Mouse (Mus musculus) hematopoietic stem cell, adult 5-6 weeks (primary cell): Measurements from ENCODE around the gene Olfr5. TPM values are rescaled to one million over a fixed set of nuclear protein-coding genes. Genes with fewer than 3 reads are reported as not detected.
"Not testable (repeated sequence)": the region's sequence is repeated elsewhere in the genome, so short reads cannot be mapped to it uniquely, and the experiment has no call there.

Experiments
- ATAC-seq, 2 experiments: fragments of 125-278 bp in 1 of 2; replicated peaks in 1 of 2; 2 replicates each; pipeline ENCODE4 v1.8.0; 2016 to 2017; ENCODE audit warnings: inconsistent platforms in 2 of 2, mild to moderate bottlenecking in 2 of 2, moderate number of reproducible peaks in 2 of 2, low read depth in 1 of 2, moderate TSS enrichment in 1 of 2; ENCODE audit not compliant: low FRiP score in 2 of 2, poor library complexity in 2 of 2, severe bottlenecking in 2 of 2, insufficient read depth in 1 of 2, low TSS enrichment in 1 of 2
- total RNA-seq: library from RNA; stranded (forward); fragments of 172-1452, 232-1000 nt; gene quantifications from 2 replicates; pipeline ENCODE4 v1.2.3, GENCODE M21; 2017

Gene Olfr5
- total RNA-seq: not detected in 2 replicates

DNA sequence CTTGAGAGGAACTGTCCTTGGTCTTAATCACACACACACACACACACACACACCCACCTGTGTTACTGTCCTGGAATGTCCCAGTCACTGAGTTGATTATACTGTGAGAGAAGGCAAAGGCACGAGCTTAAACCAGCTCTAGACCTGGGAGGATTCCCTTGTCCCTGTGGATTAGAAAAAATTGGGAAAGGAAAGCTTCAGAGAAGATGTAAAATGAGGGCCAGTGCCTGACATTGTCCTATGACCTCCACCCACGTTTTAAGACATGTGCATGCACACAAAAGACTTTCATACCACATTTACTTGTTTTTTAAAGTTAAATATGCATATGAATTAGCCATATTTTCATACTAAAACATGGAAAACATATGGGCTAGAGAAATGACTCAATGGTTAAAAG, at the start of gene Olfr5:
Gene Olfr5 (minus strand): TSS at position 101 of the 400 bp plus-strand sequence.
- no peak for ATAC-seq

- ATAC-seq: no peak
These were observed 39.4 kb upstream of the Olfr5 start for GRCm38 (mm10) chr7:6526141-6526540.

DNA sequence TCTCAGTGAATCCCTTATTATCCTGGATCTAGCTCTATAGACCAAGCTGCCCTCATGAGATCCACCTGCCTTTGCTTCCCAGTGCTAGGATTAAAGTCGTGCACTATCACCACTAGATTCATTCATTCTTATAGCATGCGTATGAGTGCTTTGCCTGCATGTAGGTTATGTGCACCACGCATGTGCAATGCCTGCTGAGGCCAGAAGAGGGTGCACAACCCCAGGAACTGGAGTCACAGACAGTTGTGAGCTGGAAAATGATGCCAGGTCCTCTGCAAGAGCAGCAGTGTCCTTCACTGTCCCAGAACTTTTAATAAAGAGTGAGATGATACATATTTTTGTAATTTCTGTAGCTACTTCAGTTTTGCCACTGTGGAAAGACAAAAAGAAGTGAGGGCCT, 38.3 kb upstream of the Olfr5 start:
- ATAC-seq: no peak

DNA sequence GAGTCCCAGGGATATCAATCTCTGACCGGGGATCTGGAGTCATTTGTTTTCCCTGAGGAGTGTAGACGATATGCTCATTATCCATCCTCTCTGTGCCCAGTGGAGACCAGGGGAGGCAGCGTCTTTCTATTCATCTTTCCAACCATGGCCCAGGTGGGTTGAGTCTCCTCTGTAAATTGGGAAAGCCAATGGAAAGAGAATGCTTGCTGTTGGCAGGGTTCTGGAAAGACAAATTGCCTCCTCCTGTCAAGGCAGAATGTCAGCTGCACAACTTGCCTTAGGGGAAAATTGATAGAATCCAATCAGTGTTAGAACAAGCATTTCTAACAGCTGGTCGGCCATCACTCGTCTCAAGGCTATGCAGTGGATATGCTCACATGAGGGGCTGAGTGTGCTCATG, 36.1 kb upstream of the Olfr5 start, which contains the start of gene Olfr1349:
Gene Olfr1349 (minus strand): TSS at position 101 of the 400 bp plus-strand sequence.
- no peak for ATAC-seq

- no peak for ATAC-seq
These were observed 34.9 kb upstream of the Olfr5 start for GRCm38 (mm10) chr7:6521666-6522065.

DNA sequence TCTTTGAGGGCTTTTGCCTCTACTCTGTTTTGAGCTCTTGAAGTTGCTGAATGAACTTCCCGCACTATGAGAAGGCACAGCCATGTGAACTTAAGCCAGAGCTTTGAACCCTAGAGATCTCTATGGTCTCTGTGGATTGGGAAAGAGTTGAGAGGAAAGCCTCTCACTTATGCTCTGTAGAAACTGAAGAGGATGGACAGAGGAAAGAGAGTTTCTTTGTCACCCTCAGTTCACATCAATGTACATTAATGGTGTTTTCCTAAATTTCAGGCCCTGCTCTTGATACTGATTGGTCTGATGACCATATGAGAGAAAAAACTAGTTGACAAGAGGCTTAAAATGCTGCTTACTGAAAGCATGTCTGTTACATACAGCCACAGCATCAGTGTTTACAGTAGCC, 21.9 kb upstream of the Olfr5 start, which contains the start of gene Olfr1348:
Gene Olfr1348 (minus strand): TSS at position 101 of the 400 bp plus-strand sequence.
- ATAC-seq: no peak

GRCm38 (mm10) chr7:6499655-6500054, 12.9 kb upstream of the Olfr5 start, which contains the start of gene Olfr1347:
Olfr1347 (minus strand) TSS chr7:6499755.
- no peak for ATAC-seq

DNA sequence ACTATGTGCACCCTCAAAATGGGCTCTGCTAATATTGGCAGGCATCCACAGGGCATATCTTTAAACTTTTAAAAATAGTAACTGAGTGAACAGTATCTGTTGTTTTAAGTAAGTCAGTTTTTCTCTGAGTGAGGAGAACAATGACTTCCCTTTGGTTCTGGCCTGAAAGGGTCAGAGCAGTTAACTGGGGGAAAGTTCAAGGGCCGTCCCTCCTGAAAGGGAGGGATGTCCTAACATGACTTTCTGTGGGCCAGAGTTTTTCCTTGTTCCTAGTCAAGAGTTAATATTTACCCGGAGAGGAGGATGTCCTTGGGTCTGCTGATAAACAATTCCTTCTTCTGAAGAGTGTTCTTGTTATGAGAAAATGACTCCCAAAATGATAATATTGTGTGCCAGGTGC, 9.1 kb downstream of the Olfr5 start:
- not testable (repeated sequence) for ATAC-seq

- no peak for ATAC-seq
These were observed 19.8 kb downstream of the Olfr5 start, which contains the start of gene Olfr1346 for GRCm38 (mm10) chr7:6466951-6467350. Olfr1346 (plus strand) TSS chr7:6467101.

DNA sequence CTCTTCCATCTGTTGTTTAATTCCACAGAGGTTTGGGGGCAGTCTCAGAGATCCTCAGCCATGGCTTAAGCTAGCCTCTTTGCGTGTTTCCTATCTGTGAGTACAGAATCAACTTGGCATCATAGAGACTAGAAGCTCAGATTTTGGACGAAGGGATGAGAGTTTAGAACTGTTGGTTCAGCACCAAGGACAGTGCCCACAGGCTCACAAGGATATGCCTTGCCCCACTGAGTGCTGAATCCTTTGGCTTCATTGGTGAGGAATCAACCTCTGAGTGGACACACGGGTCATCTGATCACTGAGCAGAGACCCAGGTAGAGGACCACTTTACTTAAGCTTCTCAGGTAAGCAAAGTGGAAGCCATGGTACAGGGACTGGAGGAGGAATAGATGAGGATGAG, 30.3 kb downstream of the Olfr5 start:
- no peak for ATAC-seq

GRCm38 (mm10) chr7:6455868-6456267, 30.9 kb downstream of the Olfr5 start, which contains the start of gene Olfr1336:
Olfr1336 (plus strand) TSS chr7:6456168.
- no peak for ATAC-seq

- no peak for ATAC-seq
These were observed 39.0 kb downstream of the Olfr5 start for GRCm38 (mm10) chr7:6447771-6448170.

DNA sequence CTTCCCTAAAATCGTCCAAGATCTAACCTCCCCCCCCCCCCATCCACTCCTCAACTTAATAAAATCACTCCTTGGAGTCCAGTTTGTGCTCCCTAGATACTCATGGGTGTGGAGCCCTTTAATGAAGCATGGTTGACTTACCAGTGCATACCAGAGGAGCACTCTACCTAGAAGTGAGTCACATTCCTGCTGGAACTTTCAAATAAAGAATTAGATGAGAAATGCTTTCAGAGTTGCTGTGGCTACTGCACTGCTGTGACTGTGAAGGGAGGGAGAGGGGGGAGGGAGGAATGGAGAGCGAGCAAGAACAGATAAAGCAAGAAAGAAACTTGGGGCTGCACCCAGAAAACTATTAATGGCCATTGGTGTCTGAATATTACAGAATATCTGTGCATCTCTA, 45.6 kb downstream of the Olfr5 start:
- no peak for ATAC-seq

GRCm38 (mm10) chr7:6438388-6438787, 48.4 kb downstream of the Olfr5 start, which contains the start of gene Olfr1344:
Olfr1344 (plus strand) TSS chr7:6438688.
- ATAC-seq: no peak

DNA sequence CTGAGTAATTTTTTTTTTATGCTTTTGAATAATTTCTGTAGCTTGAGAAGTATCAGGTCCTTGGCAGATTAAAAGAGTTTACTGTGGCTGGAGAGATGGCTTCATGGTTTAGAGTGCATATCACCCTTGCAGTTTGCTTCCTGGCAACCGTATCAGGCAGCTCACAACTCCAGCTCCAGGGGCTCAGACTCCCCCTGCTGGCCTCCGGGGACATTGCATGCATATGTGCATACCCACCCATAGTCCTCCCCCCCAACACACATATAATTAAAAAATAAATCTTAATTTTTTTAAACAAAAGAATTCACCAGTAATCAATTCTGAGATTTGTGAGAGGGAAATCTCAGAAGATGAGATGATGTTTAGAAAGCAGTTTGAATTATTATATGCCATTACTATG, 56.4 kb downstream of the Olfr5 start:
- peak; percentile 51 to 66; a peak in 1 of 4 replicates for ATAC-seq

- ATAC-seq: no peak
These were observed 57.4 kb downstream of the Olfr5 start for GRCm38 (mm10) chr7:6429381-6429780.
